Mouse (Mus musculus) c-Kit-positive CD71-positive TER-119-positive erythroid progenitor cells, embryonic 14.5 days (primary cell): ENCODE measurements around the gene Frrs1.
"Not testable (repeated sequence)": the region's sequence is repeated elsewhere in the genome, so short reads cannot be mapped to it uniquely, and the experiment has no call there.

ENCODE experiments used
- DNase-seq: peaks from one replicate; pipeline ENCODE4 v3.0.0-alpha.2; 2013; ENCODE audit warnings: low spot score

The Frrs1 gene

GRCm38 (mm10) chr3:116858941-116859685, at the start of gene Frrs1:
Frrs1 (plus strand) TSS chr3:116859464.
- peak; percentile 87 for DNase-seq

GRCm38 (mm10) chr3:116810351-116810750, 48.9 kb upstream of the Frrs1 start:
- not testable (repeated sequence) for DNase-seq

DNA sequence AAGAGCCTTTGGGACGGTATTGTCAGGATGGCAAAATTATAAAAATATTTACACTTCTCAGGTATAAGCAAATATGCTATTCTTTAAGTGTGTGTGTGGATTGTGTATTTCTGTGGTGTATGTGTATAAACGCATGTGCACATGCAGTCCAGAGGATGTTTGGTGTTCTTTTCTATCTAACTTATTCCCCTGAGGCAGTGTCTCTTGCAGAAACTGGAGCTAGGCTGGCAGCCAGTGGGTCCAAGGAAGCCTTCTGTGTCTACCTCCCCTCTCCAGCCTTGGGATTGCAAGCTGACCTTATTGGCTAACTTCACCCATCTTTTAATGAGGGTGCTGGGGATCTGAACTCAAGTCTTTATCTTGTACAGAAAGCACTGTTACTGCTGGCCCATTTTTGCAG, 46.3 kb upstream of the Frrs1 start:
- no peak for DNase-seq

- DNase-seq = no peak
Measured at GRCm38 (mm10) chr3:116815305-116815797, 43.9 kb upstream of the Frrs1 start.

- no peak for DNase-seq
Measured at GRCm38 (mm10) chr3:116815916-116816315, 43.3 kb upstream of the Frrs1 start.

DNA sequence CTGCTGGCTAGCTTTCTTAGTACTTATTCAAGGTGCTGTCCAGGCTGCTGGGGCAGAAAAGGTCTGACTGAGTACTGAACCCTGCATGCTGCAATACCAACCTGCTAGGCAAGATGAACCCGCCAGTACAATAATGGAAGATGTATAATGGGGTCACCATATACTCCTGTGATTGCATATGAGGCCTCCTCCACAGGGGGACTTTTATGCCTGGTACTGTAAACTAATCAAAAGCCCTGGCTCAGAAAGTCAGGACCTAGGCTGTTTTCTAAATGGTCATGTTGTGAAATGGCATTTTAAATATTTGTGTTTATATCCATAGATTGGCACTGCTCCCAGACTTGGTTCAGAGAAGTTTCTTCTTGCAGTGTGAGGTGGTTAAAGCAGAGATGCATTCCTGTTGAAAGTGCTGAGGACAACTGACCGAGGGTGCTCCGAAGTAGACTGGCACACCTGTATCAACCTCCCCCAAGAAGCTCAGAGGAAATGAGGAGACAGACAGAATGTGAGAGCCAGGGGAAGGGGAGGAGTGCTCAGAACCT, 42.5 kb upstream of the Frrs1 start:
- no peak for DNase-seq

DNA sequence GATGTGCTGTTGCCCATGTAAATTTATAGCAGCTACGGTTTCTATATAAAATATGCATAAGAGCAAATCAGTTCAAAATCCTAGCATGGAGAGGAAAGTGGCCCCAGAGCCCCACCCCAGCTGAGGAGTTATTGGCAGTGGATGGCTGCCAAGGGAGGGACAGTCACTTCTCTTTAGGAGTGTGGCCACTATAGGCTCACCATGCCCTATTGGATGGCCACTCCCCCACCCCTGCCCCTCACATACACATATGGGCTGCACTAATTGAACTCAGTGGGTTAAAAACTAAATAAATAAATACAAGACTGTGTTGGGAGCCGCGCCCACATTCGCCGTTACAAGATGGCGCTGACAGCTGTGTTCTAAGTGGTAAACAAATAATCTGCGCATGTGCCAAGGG, 42.0 kb upstream of the Frrs1 start:
- DNase-seq = no peak

GRCm38 (mm10) chr3:116826471-116827215, 32.6 kb upstream of the Frrs1 start:
- no peak for DNase-seq

DNA sequence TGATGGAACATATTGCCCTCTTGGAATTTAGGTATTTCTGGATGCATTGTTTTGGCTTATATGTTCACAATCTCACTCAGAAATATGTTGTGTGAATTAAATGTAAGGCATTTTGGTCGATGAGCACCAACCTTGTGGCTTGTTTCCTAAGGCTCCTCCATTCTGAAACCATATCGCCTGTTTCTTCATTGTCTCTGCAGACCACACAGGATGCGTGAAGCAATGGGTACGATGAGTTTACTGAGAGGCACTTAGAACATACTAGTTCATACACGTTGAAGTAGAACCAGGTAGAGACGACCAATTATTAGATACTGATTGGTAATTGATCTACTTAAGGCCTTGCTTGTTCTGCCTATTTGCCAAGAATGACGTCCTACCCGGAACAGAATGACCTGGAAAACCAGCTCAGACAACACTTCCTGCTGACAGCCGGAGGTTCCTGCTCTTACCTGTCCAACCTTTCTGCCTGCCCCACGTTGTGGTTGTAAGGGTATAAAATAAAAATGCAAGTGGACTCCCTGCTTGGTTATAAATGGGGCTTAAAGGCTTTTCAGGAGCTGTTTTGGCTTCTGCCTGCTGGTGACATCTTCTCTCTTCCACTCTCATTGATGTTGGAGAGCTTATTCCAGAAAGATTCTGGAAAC, 29.9 kb upstream of the Frrs1 start:
- DNase-seq = no peak

- no peak for DNase-seq
Measured at GRCm38 (mm10) chr3:116831324-116831723, 27.9 kb upstream of the Frrs1 start.

GRCm38 (mm10) chr3:116832526-116833310, 26.5 kb upstream of the Frrs1 start:
- DNase-seq = no peak

DNA sequence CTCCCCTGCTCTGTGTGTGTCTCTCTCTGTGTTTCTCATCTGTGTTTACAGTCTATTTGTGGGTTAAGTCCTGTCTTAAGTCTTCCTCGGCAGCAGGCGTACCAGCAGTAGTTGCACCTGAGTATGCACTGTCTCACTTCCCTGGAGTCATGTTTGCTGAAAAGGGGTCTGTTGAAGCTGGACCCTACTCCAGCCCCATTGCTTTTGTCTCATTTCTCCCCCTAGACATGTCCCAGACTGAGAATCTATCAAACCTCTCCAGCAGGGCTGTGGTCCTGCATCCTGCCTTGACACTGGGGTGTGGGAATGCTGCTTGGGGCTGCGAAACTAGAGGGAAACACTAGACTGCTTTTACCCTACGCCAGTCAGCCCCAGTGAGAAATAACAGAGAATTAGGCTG, 25.8 kb upstream of the Frrs1 start:
- DNase-seq = no peak

DNA sequence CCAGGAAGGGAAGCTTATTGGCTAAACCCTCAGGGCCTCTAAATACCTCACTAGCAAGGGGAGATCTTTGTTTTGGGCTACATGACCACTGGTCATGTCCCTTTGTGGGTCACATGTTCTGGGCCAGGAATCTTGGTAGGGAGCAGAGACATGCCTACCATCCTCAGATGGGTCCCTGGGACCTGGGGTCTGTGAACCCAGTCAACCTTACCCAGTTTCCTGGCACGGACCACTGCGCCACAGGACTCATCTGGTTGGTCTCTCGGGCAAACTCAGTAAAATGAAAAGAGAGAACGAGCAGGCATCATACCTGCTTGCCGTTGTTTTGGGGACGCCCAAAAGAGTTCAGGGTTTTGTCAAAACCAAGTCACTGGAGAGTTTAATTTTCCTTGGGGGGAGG, 25.0 kb upstream of the Frrs1 start:
- DNase-seq = no peak

GRCm38 (mm10) chr3:116835350-116835749, 23.9 kb upstream of the Frrs1 start:
- no peak for DNase-seq

- peak; percentile 94 for DNase-seq
Measured at GRCm38 (mm10) chr3:116835770-116836680, 23.2 kb upstream of the Frrs1 start.

DNA sequence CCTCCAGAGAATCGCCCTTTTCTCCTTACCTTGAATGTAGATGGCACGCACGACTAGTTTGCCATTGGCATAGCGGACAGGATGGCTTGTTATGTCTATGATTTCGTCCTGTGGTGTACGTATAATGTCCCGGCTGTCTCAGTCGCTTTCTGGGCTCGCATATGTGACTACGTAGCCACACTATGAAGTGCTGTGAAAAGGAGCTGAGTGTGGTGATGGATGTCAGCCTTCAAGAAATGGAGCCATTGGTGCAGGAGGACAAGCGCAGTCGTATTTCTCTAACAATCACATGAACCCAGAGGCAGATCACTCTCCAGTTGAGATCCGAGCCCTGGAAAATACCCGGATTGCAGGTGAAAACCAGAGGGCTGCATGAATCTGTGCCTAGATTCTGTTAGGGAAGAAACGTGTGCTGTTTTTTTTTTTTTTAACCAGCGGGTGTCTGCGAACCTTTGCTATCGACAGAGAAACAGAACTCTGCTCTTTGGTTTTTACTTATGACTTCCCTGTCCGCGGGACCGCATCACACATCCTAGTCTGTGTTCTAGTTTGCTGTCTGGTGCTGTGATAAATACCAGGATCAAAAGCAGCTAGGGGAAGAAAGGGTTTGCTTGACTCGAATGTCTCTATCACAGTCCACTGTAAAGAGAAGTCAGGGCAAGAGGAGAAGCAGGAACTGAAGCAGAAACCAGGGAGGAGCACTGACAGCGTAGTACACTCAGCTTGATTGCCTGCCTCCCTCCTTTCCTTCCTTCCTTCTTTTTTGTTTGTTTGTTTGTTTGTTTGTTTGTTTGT, 22.4 kb upstream of the Frrs1 start:
- DNase-seq = no peak

DNA sequence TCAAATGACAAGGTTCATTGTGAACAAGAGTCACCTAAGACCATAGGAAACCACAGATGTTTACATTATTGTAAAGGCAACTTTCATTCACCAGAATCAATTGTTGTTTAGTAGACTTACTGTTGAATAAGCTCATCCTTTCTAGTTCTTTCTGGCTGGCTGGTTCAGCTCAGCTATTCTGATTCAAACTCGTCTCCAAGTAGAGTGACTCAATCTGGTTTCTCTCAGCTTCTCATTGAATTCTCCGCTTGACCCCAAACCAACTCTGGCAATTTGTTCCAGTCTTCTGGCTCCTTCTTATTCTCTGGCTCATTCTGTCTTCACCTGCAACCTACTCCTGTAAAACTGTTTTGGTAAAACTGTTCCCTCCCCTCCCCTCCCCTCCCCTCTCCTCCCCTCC, 18.0 kb upstream of the Frrs1 start:
- DNase-seq = no peak

DNA sequence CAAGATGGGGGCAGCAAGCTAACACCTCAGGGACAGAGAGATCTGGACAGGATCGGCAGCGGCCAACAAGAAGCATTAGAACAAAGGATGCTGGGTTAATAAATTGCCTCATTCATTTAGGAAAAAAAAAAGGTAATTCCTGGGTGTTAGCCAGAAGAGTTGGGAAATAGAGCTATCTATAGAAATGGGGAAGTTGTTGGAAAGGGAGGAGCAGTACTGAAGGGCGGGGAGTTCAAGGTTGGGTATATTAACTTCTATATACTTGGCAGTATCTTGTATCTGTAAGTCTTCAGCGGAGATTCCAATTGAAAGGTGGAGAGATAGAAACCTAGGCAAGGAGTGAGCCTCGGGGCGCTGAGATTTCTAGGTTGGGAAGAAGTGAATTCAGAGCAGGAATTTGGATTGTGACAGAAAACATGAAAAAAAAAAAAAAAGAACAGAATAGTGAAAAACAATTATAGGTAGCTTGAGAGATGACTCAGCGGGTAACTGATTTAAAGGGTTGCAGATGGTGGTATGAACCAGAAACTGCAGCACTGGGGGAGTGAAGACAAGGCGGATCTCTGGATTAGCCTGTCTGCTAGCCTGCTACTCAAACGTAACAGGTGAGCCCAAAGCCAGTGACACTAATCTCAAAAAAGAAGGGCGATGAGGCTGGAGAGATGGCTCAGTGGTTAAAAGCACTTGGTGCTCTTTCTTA, 14.2 kb upstream of the Frrs1 start:
- no peak for DNase-seq

DNA sequence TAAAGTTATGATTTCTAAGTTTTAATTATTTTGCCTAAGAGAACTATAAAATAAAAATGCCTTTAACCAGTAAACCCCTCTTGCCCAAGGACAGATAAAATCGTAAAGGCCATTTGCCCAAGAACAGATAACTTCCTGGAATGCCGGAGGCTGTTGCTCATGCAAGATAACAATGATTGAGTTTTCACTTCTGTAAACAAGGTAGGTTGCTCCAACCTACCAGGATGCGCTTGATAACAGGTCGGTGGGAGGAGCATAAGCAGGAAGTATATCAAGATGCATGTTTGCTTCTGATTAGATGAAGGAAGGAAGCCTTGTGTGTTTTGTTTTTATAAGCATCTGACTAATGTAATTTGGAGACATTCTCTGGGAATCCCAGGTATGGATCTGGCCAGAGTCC, 13.2 kb upstream of the Frrs1 start:
- DNase-seq = no peak
